Mouse (Mus musculus) lung, adult 2 months (tissue): ENCODE data around the gene Sec14l4.
A peak's percentile ranks its signal among the peaks of the same experiment; 100 is the strongest.

Experiments used
- CTCF ChIP-seq: fragments of 200-500 bp; IDR thresholded peaks from 2 replicates; pipeline ENCODE4 v1.5.1; 2011; ENCODE audit warnings: mild to moderate bottlenecking, low read length, control low read depth; ENCODE audit not compliant: insufficient read depth
- POLR2A ChIP-seq: fragments of 200-500 bp; IDR thresholded peaks from 2 replicates; pipeline ENCODE4 v1.6.1; 2011; ENCODE audit warnings: low read depth, mild to moderate bottlenecking, control low read depth, low read length, borderline replicate concordance; ENCODE audit errors: extremely low read depth

DNA sequence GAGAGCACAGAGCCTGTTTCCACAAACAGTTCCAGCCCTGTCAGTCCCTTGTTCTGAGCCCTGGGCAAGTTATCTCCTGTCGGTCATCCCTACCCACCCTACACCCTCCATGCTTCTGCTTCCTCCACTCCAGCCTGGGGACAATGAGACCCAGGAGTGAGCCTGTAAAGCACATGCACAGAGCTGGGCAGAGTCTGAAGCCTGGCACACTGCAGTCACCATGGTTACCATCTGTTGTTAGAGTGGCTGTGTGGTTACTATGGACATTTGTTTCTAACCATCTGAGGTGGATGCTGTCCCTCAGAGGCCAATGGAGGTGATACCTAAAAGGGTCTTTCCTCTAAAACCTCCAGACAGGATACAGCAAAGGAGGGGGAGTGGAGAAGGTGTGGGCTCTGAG is 38.4 kb downstream of the Sec14l4 start:
- TF ChIP-seq POLR2A (peak; percentile 20; the same call in 1 of the 2 replicates), CTCF (no peak)
